Mouse (Mus musculus) CH12.LX (cell line): Measurements from ENCODE around the gene Chrdl2. TPM values are rescaled to one million over a fixed set of nuclear protein-coding genes. Genes with fewer than 3 reads are reported as not detected.

Experiments used
- DNase-seq: peaks from one replicate; pipeline ENCODE4 v3.0.0-alpha.2; 2013; ENCODE audit errors: extremely low read depth
- H3K27ac ChIP-seq: 2 replicates; pipeline ENCODE4 v1.5.1; 2012; ENCODE audit warnings: low read depth, mild to moderate bottlenecking, control low read depth, moderate library complexity; ENCODE audit not compliant: insufficient read depth
- H3K27me3 ChIP-seq: replicated peaks from 2 replicates; pipeline ENCODE3; 2012; ENCODE audit warnings: inconsistent platforms
- H3K36me3 ChIP-seq, 2 experiments: replicated peaks in 1 of 2; 2 replicates each; pipeline versions ENCODE3 to v1.6.1; 2012; ENCODE audit warnings: inconsistent platforms in 1 of 2, low read length in 1 of 2, mild to moderate bottlenecking in 1 of 2, mixed read lengths in 1 of 2, moderate library complexity in 1 of 2; ENCODE audit not compliant: control insufficient read depth in 1 of 2, insufficient read depth in 1 of 2
- H3K4me1 ChIP-seq, 2 experiments: 2 replicates each; pipeline ENCODE4 v1.6.1; 2012; ENCODE audit warnings: inconsistent platforms in 1 of 2, moderate library complexity in 1 of 2; ENCODE audit not compliant: insufficient read depth in 2 of 2, control insufficient read depth in 1 of 2
- H3K4me2 ChIP-seq: 2 replicates; pipeline ENCODE4 v1.6.1; 2012; ENCODE audit warnings: low read depth, mild to moderate bottlenecking, control low read depth; ENCODE audit not compliant: poor library complexity, insufficient read depth, severe bottlenecking
- H3K4me3 ChIP-seq, 3 experiments: fragments of 150-350 bp in 1 of 3; sonication (generic) in 1 of 3; replicated peaks in 1 of 3; 2 replicates each; pipeline versions ENCODE3 to v1.5.1; 2011 to 2012; ENCODE audit warnings: low read depth in 2 of 3, low read length in 2 of 3, mild to moderate bottlenecking in 2 of 3, moderate library complexity in 2 of 3, control low read depth in 1 of 3, improper control_type of control experiment in 1 of 3, inconsistent platforms in 1 of 3, mixed read lengths in 1 of 3; ENCODE audit not compliant: poor library complexity in 1 of 3
- H3K79me2 ChIP-seq: replicated peaks from 2 replicates; pipeline ENCODE4 v1.6.1; 2012; ENCODE audit warnings: mild to moderate bottlenecking, moderate library complexity; ENCODE audit not compliant: control insufficient read depth, poor library complexity, insufficient read depth, severe bottlenecking; ENCODE audit errors: extremely low read depth
- H3K9ac ChIP-seq: 2 replicates; pipeline ENCODE4 v1.6.1; 2012; ENCODE audit warnings: low read depth, mild to moderate bottlenecking, control low read depth, moderate library complexity; ENCODE audit not compliant: insufficient read depth
- H3K9me3 ChIP-seq: replicated peaks from 2 replicates; pipeline ENCODE3; 2012; ENCODE audit warnings: low read length, inconsistent platforms, mixed read lengths
- BHLHE40 ChIP-seq: IDR thresholded peaks from 2 replicates; pipeline ENCODE4 v1.6.1; 2011; ENCODE audit warnings: mild to moderate bottlenecking, low read depth, low read length, improper control_type of control experiment
- CTCF ChIP-seq, 2 experiments: IDR thresholded peaks in 1 of 2; conservative IDR thresholded peaks in 1 of 2; 2 replicates each; pipeline ENCODE4 v1.5.1; 2011 to 2012; ENCODE audit warnings: low read depth in 2 of 2, low read length in 2 of 2, improper control_type of control experiment in 1 of 2, inconsistent platforms in 1 of 2, mild to moderate bottlenecking in 1 of 2, moderate library complexity in 1 of 2
- E2F4 ChIP-seq: IDR thresholded peaks from 2 replicates; pipeline ENCODE4 v1.6.1; 2011; ENCODE audit warnings: low read depth, low read length, improper control_type of control experiment; ENCODE audit not compliant: insufficient replicate concordance
- EP300 ChIP-seq: IDR thresholded peaks from 2 replicates; pipeline ENCODE4 v1.6.1; 2011; ENCODE audit warnings: low read length, improper control_type of control experiment
- ETS1 ChIP-seq: conservative IDR thresholded peaks from 2 replicates; pipeline ENCODE4 v1.6.1; 2012; ENCODE audit warnings: low read depth, mild to moderate bottlenecking, inconsistent platforms, low read length, improper control_type of control experiment, moderate library complexity
- GABPA ChIP-seq: IDR thresholded peaks from 2 replicates; pipeline ENCODE4 v1.6.1; 2012; ENCODE audit warnings: low read depth, low read length, improper control_type of control experiment, inconsistent platforms; ENCODE audit not compliant: insufficient replicate concordance
- HCFC1 ChIP-seq: IDR thresholded peaks from 2 replicates; pipeline ENCODE4 v1.6.1; 2012; ENCODE audit warnings: low read depth, mild to moderate bottlenecking, inconsistent platforms, low read length, improper control_type of control experiment
- IRF4 ChIP-seq: IDR thresholded peaks from 2 replicates; pipeline ENCODE4 v1.6.1; 2014; ENCODE audit warnings: low read depth, mild to moderate bottlenecking, inconsistent platforms, low read length, improper control_type of control experiment
- JUN ChIP-seq: IDR thresholded peaks from 2 replicates; pipeline ENCODE4 v1.6.1; 2011; ENCODE audit warnings: low read depth, mild to moderate bottlenecking, low read length, improper control_type of control experiment, moderate library complexity; ENCODE audit not compliant: insufficient read depth
- JUND ChIP-seq: conservative IDR thresholded peaks from 2 replicates; pipeline ENCODE4 v1.6.1; 2011; ENCODE audit warnings: low read depth, low read length, improper control_type of control experiment
- MAFK ChIP-seq: IDR thresholded peaks from 2 replicates; pipeline ENCODE4 v1.6.1; 2011; ENCODE audit warnings: low read length, improper control_type of control experiment; ENCODE audit not compliant: insufficient replicate concordance
- MAX ChIP-seq: IDR thresholded peaks from 2 replicates; pipeline ENCODE4 v1.6.1; 2011; ENCODE audit warnings: low read length, improper control_type of control experiment
- MAZ ChIP-seq: IDR thresholded peaks from 2 replicates; pipeline ENCODE4 v1.6.1; 2012; ENCODE audit warnings: low read depth, mild to moderate bottlenecking, inconsistent platforms, low read length, improper control_type of control experiment, moderate library complexity
- MEF2A ChIP-seq: IDR thresholded peaks from 2 replicates; pipeline ENCODE4 v1.6.1; 2014; ENCODE audit warnings: low read depth, mild to moderate bottlenecking, inconsistent platforms, low read length, improper control_type of control experiment, borderline replicate concordance
- NELFE ChIP-seq: IDR thresholded peaks from 2 replicates; pipeline ENCODE4 v1.6.1; 2011; ENCODE audit warnings: low read depth, low read length, improper control_type of control experiment
- NRF1 ChIP-seq: IDR thresholded peaks from 2 replicates; pipeline ENCODE4 v1.6.1; 2014; ENCODE audit warnings: low read depth, mild to moderate bottlenecking, inconsistent platforms, low read length, improper control_type of control experiment, moderate library complexity
- POLR2A ChIP-seq: IDR thresholded peaks from 2 replicates; pipeline ENCODE4 v1.6.1; 2011; ENCODE audit warnings: low read depth, mild to moderate bottlenecking, improper control_type of control experiment, low read length
- POLR2AphosphoS2 ChIP-seq: IDR thresholded peaks from 2 replicates; pipeline ENCODE4 v1.6.1; 2011; ENCODE audit warnings: low read depth, low read length, improper control_type of control experiment
- RAD21 ChIP-seq: IDR thresholded peaks from 2 replicates; pipeline ENCODE4 v1.6.1; 2011; ENCODE audit warnings: low read depth, mild to moderate bottlenecking, low read length, improper control_type of control experiment, moderate library complexity
- SIN3A ChIP-seq: IDR thresholded peaks from 2 replicates; pipeline ENCODE4 v1.6.1; 2012; ENCODE audit warnings: low read length, improper control_type of control experiment, inconsistent platforms
- SMC3 ChIP-seq: IDR thresholded peaks from 2 replicates; pipeline ENCODE4 v1.6.1; 2011; ENCODE audit warnings: low read depth, low read length, improper control_type of control experiment
- TCF12 ChIP-seq: IDR thresholded peaks from 2 replicates; pipeline ENCODE4 v1.6.1; 2014; ENCODE audit warnings: low read depth, mild to moderate bottlenecking, inconsistent platforms, low read length, improper control_type of control experiment
- UBTF ChIP-seq: IDR thresholded peaks from 2 replicates; pipeline ENCODE4 v1.6.1; 2012; ENCODE audit warnings: low read depth, mild to moderate bottlenecking, inconsistent platforms, low read length, improper control_type of control experiment, moderate library complexity
- USF2 ChIP-seq: conservative IDR thresholded peaks from 2 replicates; pipeline ENCODE4 v1.6.1; 2011; ENCODE audit warnings: low read depth, low read length, improper control_type of control experiment
- ZC3H11A ChIP-seq: IDR thresholded peaks from 2 replicates; pipeline ENCODE4 v1.6.1; 2012; ENCODE audit warnings: low read depth, mild to moderate bottlenecking, inconsistent platforms, low read length, improper control_type of control experiment
- ZKSCAN1 ChIP-seq: IDR thresholded peaks from 2 replicates; pipeline ENCODE4 v1.6.1; 2012; ENCODE audit warnings: low read depth, inconsistent platforms, low read length, improper control_type of control experiment, borderline replicate concordance
- ZNF384 ChIP-seq: IDR thresholded peaks from 2 replicates; pipeline ENCODE4 v1.6.1; 2012; ENCODE audit warnings: low read depth, low read length, improper control_type of control experiment, inconsistent platforms
- dilution Hi-C: fragments of 300-500 bp; cut with MboI; formaldehyde crosslinking; loops from 2 replicates; pipeline ENCODE4 v1.14.3; 2020; ENCODE audit warnings: low sequenced_read_pairs; ENCODE audit not compliant: extremely low pct_unique_long_range_greater_than_20kb, extremely low pct_ligation_motif_present
- in situ Hi-C: fragments of 300-500 bp; cut with MboI; formaldehyde crosslinking; loops from 3 replicates; pipeline ENCODE4 v1.14.3; 2019; ENCODE audit warnings: low sequenced_read_pairs, low pct_ligation_motif_present, low pct_unique_long_range_greater_than_20kb, mixed read lengths
- polyA plus RNA-seq: library from polyadenylated mRNA; unstranded; fragments of >175 nt; gene quantifications from 2 replicates; pipeline ENCODE4 v1.2.1, GENCODE M21; 2012; ENCODE audit warnings: low read depth; ENCODE audit not compliant: insufficient read length
- total RNA-seq, 2 experiments: library from RNA; depleted of rRNA; stranded (reverse); fragments of 300-350 nt in 1 of 2; fragments of >200 nt in 1 of 2; gene quantifications; 2 replicates each; pipeline ENCODE4 v1.2.3; 2012 to 2014

Chrdl2 gene
- total and polyA plus RNA-seq, 3 experiments, result not detected

GRCm38 (mm10) chr7:100073959-100074358 lies 68.0 kb downstream of the Chrdl2 start:
- no peak for DNase-seq
- Histone ChIP-seq H3K79me2 (no peaks in the 10 kb centered on the region), H3K27ac (no peak overlapping the region), H3K27me3 (no peaks in the 10 kb centered on the region), H3K9ac (no peak overlapping the region), H3K4me1 (peaks cover 0 to 7% of the 10 kb centered on the region in 2 experiments; a peak in 1 of 4 replicates), H3K36me3 (peaks cover 6 to 28% of the 10 kb centered on the region in 2 experiments), H3K4me2 (no peak overlapping the region), H3K9me3 (peaks cover 3% of the 10 kb centered on the region), H3K4me3 (no peak overlapping the region)
- dilution Hi-C loops, result no loop called here
- in situ Hi-C loops, result no loop called here
- TF ChIP-seq NRF1, result no peak
- TF ChIP-seq IRF4, result no peak
- TF ChIP-seq MEF2A, result no peak
- no peak for TF ChIP-seq POLR2AphosphoS2
- no peak for TF ChIP-seq GABPA
- TF ChIP-seq NELFE, result no peak
- TF ChIP-seq USF2, result no peak
- no peak for TF ChIP-seq EP300
- no peak for TF ChIP-seq SIN3A
- no peak for TF ChIP-seq JUND
- TF ChIP-seq UBTF, result no peak
- no peak for TF ChIP-seq SMC3
- TF ChIP-seq HCFC1, result no peak
- no peak for TF ChIP-seq BHLHE40
- no peak for TF ChIP-seq CTCF (conservative IDR thresholded peaks at IDR 0.05 in 1 of 2, IDR thresholded peaks at IDR 0.05 in 1 of 2; ENCODE audit: low read depth in 2 of 2, low read length in 2 of 2)
- no peak for TF ChIP-seq MAFK
- no peak for TF ChIP-seq JUN
- no peak for TF ChIP-seq ZC3H11A

DNA sequence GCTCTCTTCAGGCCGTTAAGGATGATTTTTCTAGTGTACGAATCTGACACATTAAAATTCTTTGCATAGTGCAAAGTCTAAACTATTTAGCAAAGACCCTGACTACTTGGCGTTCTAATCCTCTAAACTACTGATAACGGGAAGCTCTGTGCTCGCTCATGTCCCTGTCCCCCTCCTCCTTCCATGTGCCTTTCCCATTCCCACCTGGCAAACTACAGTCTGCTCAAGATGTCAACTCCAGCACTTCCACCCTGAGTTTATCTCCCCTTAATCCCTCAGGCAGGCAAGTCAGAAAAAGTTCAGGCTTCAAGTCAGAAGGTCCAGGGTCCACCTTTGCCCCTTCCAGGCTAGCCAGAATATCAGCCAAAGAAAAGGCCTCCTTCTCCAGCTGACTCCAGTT lies 70.3 kb downstream of the Chrdl2 start:
- Histone ChIP-seq H3K36me3 (peaks cover 13 to 51% of the 10 kb centered on the region in 2 experiments), H3K4me2 (no peak overlapping the region)
- TF ChIP-seq RAD21 (no peak), UBTF (no peak), ETS1 (no peak), POLR2A (no peak), ZNF384 (no peak), MAX (no peak), TCF12 (no peak), E2F4 (no peak), IRF4 (no peak), MAZ (no peak), MEF2A (no peak), NELFE (no peak), ZKSCAN1 (no peak), POLR2AphosphoS2 (no peak), BHLHE40 (no peak)
- TF ChIP-seq, all 38 proteins: peak for 0
- dilution Hi-C loops (no loop called here), in situ Hi-C loops (no loop called here)
- Histone ChIP-seq H3K27me3 (no peaks in the 10 kb centered on the region), H3K27ac (no peak overlapping the region), H3K4me1 (peaks cover 0 to 7% of the 10 kb centered on the region in 2 experiments; a peak in 1 of 4 replicates), H3K79me2 (no peaks in the 10 kb centered on the region), H3K9me3 (peaks cover 3% of the 10 kb centered on the region), H3K9ac (no peak overlapping the region), H3K4me3 (no peak overlapping the region)
- no peak for DNase-seq
